24 mouse cellular contexts compared by ENCODE assay signal in the genomic region with DNA sequence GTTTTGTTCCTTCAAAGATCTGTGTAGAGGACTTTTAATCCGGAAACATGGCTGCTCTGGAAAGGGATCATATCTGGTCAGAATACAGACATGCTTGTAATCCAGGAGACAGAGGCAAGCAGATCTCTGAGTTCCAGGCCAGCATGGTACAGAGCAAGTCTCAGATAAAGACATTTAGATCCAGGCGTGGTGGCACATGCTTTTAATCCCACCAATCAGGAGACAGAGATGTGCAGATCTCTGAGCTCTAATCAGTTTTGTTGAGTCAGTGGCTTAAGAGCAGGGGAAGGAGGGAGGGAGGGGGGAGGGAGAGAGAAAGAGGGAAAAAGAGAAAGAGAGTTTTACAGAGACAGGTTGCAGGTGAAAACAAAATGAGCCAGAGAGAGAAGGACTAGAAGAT.
"Had no signal": no experiment of that assay in that cellular context is flagged by ENCODE, and none has a peak within 500 bp of the region (broad histone marks: within the 10 kb centered on the region; RNA-seq: fewer than 3 reads in every experiment).

No protein-coding gene starts in this region.

- H3K36me3 ChIP-seq: heart, embryonic 10.5 days; heart, embryonic 12.5 days; hindbrain, embryonic 13.5 days; hindbrain, embryonic 15.5 days; kidney, embryonic 15.5 days; limb, embryonic 13.5 days; limb, embryonic 15.5 days; liver, embryonic 13.5 days had no signal

- H3K9ac ChIP-seq: heart, embryonic 12.5 days; hindbrain, embryonic 13.5 days; hindbrain, embryonic 15.5 days; kidney, embryonic 15.5 days; limb, embryonic 13.5 days; limb, embryonic 15.5 days; liver, embryonic 13.5 days had no signal

- H3K4me3 ChIP-seq: heart, embryonic 10.5 days; heart, embryonic 12.5 days; hindbrain, embryonic 13.5 days; hindbrain, embryonic 15.5 days; kidney, embryonic 15.5 days; limb, embryonic 13.5 days; limb, embryonic 15.5 days; liver, embryonic 13.5 days had no signal

- H3K9me3 ChIP-seq: heart, embryonic 10.5 days; heart, embryonic 12.5 days; hindbrain, embryonic 13.5 days; hindbrain, embryonic 15.5 days; kidney, embryonic 15.5 days; limb, embryonic 13.5 days; limb, embryonic 15.5 days; liver, embryonic 13.5 days had no signal

- H3K27me3 ChIP-seq: heart, embryonic 12.5 days; hindbrain, embryonic 13.5 days; hindbrain, embryonic 15.5 days; kidney, embryonic 15.5 days; limb, embryonic 13.5 days; limb, embryonic 15.5 days; liver, embryonic 13.5 days had no signal

- ATAC-seq: hindbrain, postnatal 0 days; intestine, embryonic 16.5 days had no signal

- H3K4me2 ChIP-seq: heart, embryonic 12.5 days; hindbrain, embryonic 13.5 days; hindbrain, embryonic 15.5 days; kidney, embryonic 15.5 days; limb, embryonic 13.5 days; limb, embryonic 15.5 days; liver, embryonic 13.5 days had no signal

- DNase-seq: gastrocnemius, postnatal 10 days; gastrocnemius, postnatal 25 days; heart, adult 18-20 months; heart, postnatal 10 days; heart, postnatal 36 days; kidney, adult 11 months; kidney, adult 2 months; kidney, adult 9 months; kidney, postnatal 14 days; kidney, postnatal 36 days; layer of hippocampus, adult 9-11 months; layer of hippocampus, postnatal 36 days; left cerebral cortex, postnatal 4 days; liver, embryonic 13.5 days had no signal

- H3K27ac ChIP-seq: heart, embryonic 10.5 days; hindbrain, embryonic 13.5 days; hindbrain, embryonic 15.5 days; hindbrain, postnatal 0 days; kidney, embryonic 15.5 days; kidney, postnatal 0 days; limb, embryonic 13.5 days; limb, embryonic 15.5 days; liver, embryonic 13.5 days had no signal

- H3K4me1 ChIP-seq: heart, embryonic 10.5 days; heart, embryonic 12.5 days; hindbrain, embryonic 13.5 days; hindbrain, embryonic 15.5 days; kidney, embryonic 15.5 days; limb, embryonic 13.5 days; limb, embryonic 15.5 days; liver, embryonic 13.5 days had no signal
